Mouse (Mus musculus) embryonic fibroblast, embryonic 13.5 days (primary cell): ENCODE data around the gene Cgn.

Experiments used
- CTCF ChIP-seq: IDR thresholded peaks from 2 replicates; pipeline ENCODE4 v1.5.1; 2011; ENCODE audit warnings: mild to moderate bottlenecking, control low read depth, low read length, moderate library complexity, borderline replicate concordance; ENCODE audit not compliant: insufficient read depth
- POLR2A ChIP-seq: IDR thresholded peaks from 2 replicates; pipeline ENCODE4 v1.6.1; 2011; ENCODE audit warnings: low read depth, mild to moderate bottlenecking, control low read depth, low read length, moderate library complexity

DNA sequence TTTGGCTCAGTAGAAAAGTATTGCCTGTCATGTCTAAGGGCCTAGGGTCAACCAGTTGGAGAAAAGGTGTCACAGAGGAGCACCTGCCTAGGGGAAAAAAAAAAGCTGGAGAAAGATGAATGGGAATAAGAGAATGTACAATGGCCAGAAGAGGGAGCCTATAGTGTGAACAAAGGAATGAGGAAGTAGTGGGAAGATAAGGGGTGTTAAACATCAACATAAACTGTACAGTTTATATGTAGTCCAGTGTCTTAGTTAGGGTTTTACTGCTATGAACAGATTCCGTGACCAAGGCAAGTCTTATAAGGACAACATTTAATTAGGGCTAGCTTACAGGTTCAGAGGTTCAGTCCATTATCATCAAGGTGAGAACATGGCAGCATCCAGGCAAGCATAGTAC lies 2.8 kb upstream of the Cgn start:
- no peak for TF ChIP-seq POLR2A
- no peak for TF ChIP-seq CTCF
